Mouse (Mus musculus) liver, embryonic 14.5 days (tissue): ENCODE measurements around the gene Dnah5.

Experiments used
- CTCF ChIP-seq: IDR thresholded peaks from 2 replicates; pipeline ENCODE4 v1.5.1; 2016; ENCODE audit warnings: antibody characterized with exemption, low read depth, control low read depth
- EP300 ChIP-seq: IDR thresholded peaks from 2 replicates; pipeline ENCODE4 v1.6.1; 2016; ENCODE audit warnings: antibody characterized with exemption, low read depth

DNA sequence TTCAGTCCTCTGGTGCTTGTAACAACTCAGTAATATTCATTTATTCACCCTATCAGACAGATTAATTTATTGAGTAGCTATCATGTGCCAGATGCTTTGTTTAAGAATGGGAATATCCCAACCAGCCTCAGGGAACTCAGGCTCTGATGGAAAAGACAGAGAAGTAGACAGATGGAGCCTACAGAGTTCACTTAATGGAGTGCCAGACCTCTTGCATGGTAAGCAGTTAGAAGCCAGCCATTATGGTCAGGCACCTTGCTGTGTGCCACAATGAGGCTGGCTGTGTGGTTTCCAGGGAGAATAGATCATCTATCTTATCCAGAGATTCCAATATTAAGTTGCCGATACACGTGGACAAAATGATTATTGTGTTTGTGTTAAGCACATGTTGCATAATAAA lies 104.3 kb downstream of the Dnah5 start:
- no peak for TF ChIP-seq CTCF
- no peak for TF ChIP-seq EP300
